Mouse (Mus musculus) gastrocnemius, postnatal 25 days (tissue): ENCODE data around the gene A830005F24Rik. TPM values are rescaled to one million over a fixed set of nuclear protein-coding genes. Genes with fewer than 3 reads are reported as not detected.

Experiments
- DNase-seq: peaks from one replicate; pipeline ENCODE4 v3.0.0; 2022
- microRNA-seq, 2 experiments: library from miRNA; unstranded; fragments of <30 nt; microRNA quantifications; one replicate each; pipeline ENCODE4 v1.2.0; 2021; ENCODE audit warnings: borderline replicate concordance in 2 of 2
- total RNA-seq, 2 experiments: library from RNA; stranded (reverse); gene quantifications; 1 replicate in 1 of 2; 2 replicates in 1 of 2; pipeline ENCODE4 v1.2.3; 2021

Gene A830005F24Rik
- total RNA-seq, 2 experiments from 2014 or later: not detected

DNA sequence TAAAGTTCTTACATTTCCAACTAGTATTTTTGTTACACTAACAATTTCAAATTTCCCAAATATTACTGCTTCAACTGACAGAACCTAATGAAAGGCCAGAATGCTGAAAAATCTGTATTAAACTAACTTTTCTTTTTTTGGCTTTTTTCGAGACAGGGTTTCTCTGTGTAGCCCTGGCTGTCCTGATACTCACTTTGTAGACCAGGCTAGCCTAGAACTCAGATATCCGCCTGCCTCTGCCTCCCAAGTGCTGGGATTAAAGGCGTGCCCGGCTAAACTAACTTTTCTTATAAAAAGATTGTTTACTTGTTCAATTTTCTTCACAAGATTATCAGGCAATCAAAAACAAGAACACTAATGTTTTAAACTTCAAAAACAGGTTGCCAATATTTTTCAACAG lies 31.5 kb downstream of the A830005F24Rik start:
- DNase-seq: no peak

DNA sequence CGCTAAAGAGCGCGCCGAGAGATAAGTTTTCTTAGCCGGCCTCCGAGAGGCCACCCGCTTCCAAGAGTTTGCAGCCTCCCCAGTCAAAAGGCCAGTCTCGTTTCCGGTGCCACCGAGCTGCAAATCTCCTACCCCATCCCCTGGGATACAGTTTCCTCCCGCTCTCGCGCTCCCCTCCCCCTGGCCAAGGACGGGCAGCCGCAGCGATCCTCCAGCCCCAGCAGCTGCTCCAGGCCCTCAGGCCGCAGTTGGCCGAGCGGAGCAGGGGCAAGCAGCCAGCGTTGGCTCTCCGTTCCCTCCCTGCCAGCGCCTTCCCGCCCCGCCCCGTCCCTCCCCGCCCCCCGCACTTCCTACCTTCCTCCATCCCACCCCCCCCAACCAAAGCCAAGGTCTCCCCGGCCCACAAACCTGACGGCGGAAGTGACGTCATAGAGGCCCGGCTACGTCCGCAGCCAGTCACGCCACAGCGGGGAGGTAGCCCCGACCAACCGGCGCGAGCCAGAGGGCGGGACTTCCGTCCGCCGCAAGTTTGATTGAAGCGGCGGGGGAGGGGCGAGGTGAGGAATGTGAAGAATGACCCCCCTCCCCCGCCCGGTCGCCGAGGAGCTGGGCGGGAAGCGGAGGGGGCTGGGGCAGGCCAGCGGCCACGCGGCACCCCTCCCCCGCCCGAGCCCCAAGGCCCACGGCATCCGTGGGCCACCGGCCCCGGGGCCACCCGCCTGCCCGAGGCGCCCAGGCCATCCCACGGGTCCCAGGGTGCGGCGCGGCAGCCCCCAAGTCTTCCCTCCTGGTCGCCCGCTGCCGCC lies 32.3 kb downstream of the A830005F24Rik start:
- DNase-seq: peak; percentile 99

GRCm38 (mm10) chr13:48546330-48546917 lies 33.1 kb downstream of the A830005F24Rik start:
- DNase-seq: peak; percentile 100

DNA sequence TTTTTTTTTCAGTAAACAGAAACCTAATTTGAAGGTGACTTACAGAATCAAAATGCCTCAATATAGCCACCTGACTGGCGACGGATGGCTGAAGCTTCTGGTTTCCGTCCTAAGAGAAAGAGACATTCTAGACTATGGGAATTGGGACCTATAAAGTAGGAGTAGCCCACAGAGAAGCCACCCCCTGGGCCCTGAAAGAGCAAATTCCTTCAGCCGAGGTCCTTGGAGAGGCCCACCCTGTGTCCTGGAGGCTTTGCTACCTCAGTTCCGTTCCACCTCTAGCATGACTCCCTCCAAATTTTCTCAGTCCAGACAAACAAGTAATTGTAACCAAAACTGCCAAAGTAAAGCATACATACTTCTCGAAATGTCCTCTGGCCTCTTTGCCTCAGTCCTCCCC lies 34.3 kb downstream of the A830005F24Rik start:
- no peak for DNase-seq

GRCm38 (mm10) chr13:48548296-48548695 lies 34.9 kb downstream of the A830005F24Rik start:
- no peak for DNase-seq

GRCm38 (mm10) chr13:48552181-48553090 lies 39.1 kb downstream of the A830005F24Rik start:
- peak; percentile 90 for DNase-seq

DNA sequence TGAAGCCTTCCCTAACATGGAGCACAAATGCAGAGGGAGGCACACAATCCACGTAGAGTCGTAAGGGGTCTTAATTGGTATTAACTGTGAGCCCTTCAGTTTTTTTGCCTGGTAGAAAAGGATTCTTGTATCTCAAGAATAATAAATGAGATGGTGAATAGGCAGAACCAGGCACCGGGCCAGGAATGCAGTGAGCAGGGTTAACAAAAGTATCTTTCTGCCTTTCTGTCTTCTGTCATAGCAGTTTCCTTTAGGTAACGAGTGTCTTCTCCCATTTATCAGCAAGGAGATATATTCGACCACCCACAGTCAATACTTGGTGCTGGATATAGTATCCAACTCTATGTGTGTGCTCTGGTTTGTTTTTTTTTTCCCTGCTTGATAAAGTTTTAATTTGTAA lies 40.1 kb downstream of the A830005F24Rik start:
- no peak for DNase-seq

DNA sequence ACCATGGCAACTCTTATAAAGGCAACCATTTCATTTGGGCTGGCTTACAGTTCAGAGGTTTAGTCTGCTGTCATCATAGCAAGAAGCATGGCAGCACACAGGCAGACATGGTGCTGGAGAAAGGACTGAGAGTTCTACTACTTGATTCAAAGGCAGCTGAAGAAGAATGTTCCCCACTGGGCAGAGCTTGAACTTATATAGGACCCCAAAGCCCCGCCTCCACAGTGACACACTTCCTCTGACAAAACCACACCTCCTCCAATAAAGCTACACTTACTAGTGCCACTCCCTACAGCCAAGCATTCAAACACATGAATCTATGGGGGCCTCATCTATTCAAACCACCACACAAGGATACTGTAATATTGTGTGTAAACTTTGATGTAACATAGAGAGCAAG lies 41.2 kb downstream of the A830005F24Rik start:
- DNase-seq: no peak

- DNase-seq: no peak
These were observed 42.6 kb downstream of the A830005F24Rik start for GRCm38 (mm10) chr13:48555976-48556375.

GRCm38 (mm10) chr13:48561481-48561880 lies 48.1 kb downstream of the A830005F24Rik start:
- no peak for DNase-seq

- peak; percentile 57 for DNase-seq
These were observed 49.0 kb downstream of the A830005F24Rik start for GRCm38 (mm10) chr13:48562336-48562735.

Small RNA genes within 50 kb of the gene (microRNA-seq; reads per million reads assigned to microRNA genes)
- 0 reads per million in 2 experiments for gene Gm24111
- gene Mirlet7a-1: 236 to 297 reads per million in 2 experiments
- 18,701 to 25,817 reads per million in 2 experiments for gene Mirlet7d
- gene Mirlet7f-1: 0 reads per million in 2 experiments

Other genes starting within 250 kb of the A830005F24Rik start
- 1 to 10 TPM; 2.0 to 2.2 TPM for gene Zfp169, start 119 bp upstream of the A830005F24Rik start, total RNA-seq
- 1 to 10 TPM; 4.1 to 4.4 TPM for gene Ptpdc1, start 112.1 kb downstream of the A830005F24Rik start, total RNA-seq
- gene Barx1, start 149.4 kb downstream of the A830005F24Rik start, total RNA-seq: not detected